8 mouse cellular contexts compared by ENCODE assay signal in genomic region chr7:25246079-25246758, GRCm38 (mm10). TPM values are rescaled to one million over a fixed set of nuclear protein-coding genes. Genes with fewer than 3 reads are reported as not detected.
DNase-seq lines count a peak whose midpoint lies in the region; ATAC-seq and TF ChIP-seq lines count a peak whose summit lies in the region.

No protein-coding gene starts in this region.

- H3K4me3 ChIP-seq in megakaryocyte, embryonic 14.5 days (replicated peaks), result peak overlapping the region; percentile 82
- H3K4me3 ChIP-seq in cortical plate, adult 2 months (ENCODE audit: insufficient read depth, low read length), result peak overlapping the region; percentile 94

- no peak for TF ChIP-seq CTCF in cortical plate, adult 2 months (IDR thresholded peaks at IDR 0.05; ENCODE audit: extremely low read depth, insufficient read depth, low read length)

- peak overlapping the region; percentile 97 for H3K27ac ChIP-seq in cortical plate, adult 2 months (ENCODE audit: insufficient read depth, low read length)

- no peak for TF ChIP-seq POLR2A in cortical plate, adult 2 months (IDR thresholded peaks at IDR 0.05; ENCODE audit: extremely low read depth, insufficient read depth, low read length)

- H3K36me3 ChIP-seq in megakaryocyte, embryonic 14.5 days (replicated peaks; ENCODE audit: low read length), result peaks cover 34% of the 10 kb centered on the region

- intact Hi-C loops in heart, postnatal 36 days (cut with DNase I), result no loop called here

- ATAC-seq in megakaryocyte, adult 5-6 weeks (ENCODE audit: poor library complexity, severe bottlenecking), result no peak

- H3K27me3 ChIP-seq in megakaryocyte, embryonic 14.5 days (replicated peaks), result peaks cover 2% of the 10 kb centered on the region

- peak; percentile 68 to 70 for DNase-seq in heart, postnatal 36 days
- peak; percentile 78 for DNase-seq in layer of hippocampus, adult 9-11 months
- DNase-seq in lung, postnatal 10 days, result peak; percentile 82
- no peak for DNase-seq in embryo, embryonic 10.5 days (ENCODE audit: low spot score)
- DNase-seq in urinary bladder, postnatal 25 days (ENCODE audit: low spot score), result no peak

- peaks cover 56% of the 10 kb centered on the region for H3K4me1 ChIP-seq in megakaryocyte, embryonic 14.5 days
- H3K4me1 ChIP-seq in cortical plate, adult 2 months (ENCODE audit: control insufficient read depth, insufficient read depth, low read length), result peaks cover 5% of the 10 kb centered on the region; the same call in 1 of the 2 replicates

- no peaks in the 10 kb centered on the region for H3K9me3 ChIP-seq in megakaryocyte, embryonic 14.5 days

RNA-seq across cellular contexts. Expression of gene Erf, which starts 4.3 kb away (rescaled TPM):
- polyA plus RNA-seq in megakaryocyte, embryonic 14.5 days (2012; ENCODE audit: insufficient read depth, low replicate concordance), result 44.8 and 66.8 TPM in 2 replicates
- 4.9 and 6.5 TPM in 2 replicates for total RNA-seq in megakaryocyte, adult 5-6 weeks (2015)
- 2.6 and 5.3 TPM in 2 replicates for total RNA-seq in megakaryocyte, adult 5-6 weeks (2017)
- polyA plus RNA-seq in cortical plate, adult 2 months (2012; rRNA removed), result 47.2 and 48.6 TPM in 2 replicates
- total RNA-seq in heart, postnatal 36 days (2021), result 10 to 100 TPM; 22.3 to 26.2 TPM

RNA-seq across cellular contexts. Expression of gene Gsk3a, which starts 8.6 kb away (rescaled TPM):
- polyA plus RNA-seq in megakaryocyte, embryonic 14.5 days (2012; ENCODE audit: insufficient read depth, low replicate concordance), result 55.6 and 120 TPM in 2 replicates
- 90.1 and 90.2 TPM in 2 replicates for total RNA-seq in megakaryocyte, adult 5-6 weeks (2015)
- 58.7 and 60.8 TPM in 2 replicates for total RNA-seq in megakaryocyte, adult 5-6 weeks (2017)
- 287 and 292 TPM in 2 replicates for polyA plus RNA-seq in cortical plate, adult 2 months (2012; rRNA removed)
- 10 to 100 TPM; 67.5 to 69.2 TPM for total RNA-seq in heart, postnatal 36 days (2021)

RNA-seq across cellular contexts. Expression of gene Cic, which starts 21.3 kb away (rescaled TPM):
- 290 and 655 TPM in 2 replicates for polyA plus RNA-seq in megakaryocyte, embryonic 14.5 days (2012; ENCODE audit: insufficient read depth, low replicate concordance)
- total RNA-seq in megakaryocyte, adult 5-6 weeks (2015), result 166 and 174 TPM in 2 replicates
- total RNA-seq in megakaryocyte, adult 5-6 weeks (2017), result 55.5 and 84.2 TPM in 2 replicates
- 89.6 and 94.1 TPM in 2 replicates for polyA plus RNA-seq in cortical plate, adult 2 months (2012; rRNA removed)
- 10 to 100 TPM; 63.7 to 68.7 TPM for total RNA-seq in heart, postnatal 36 days (2021)

RNA-seq across cellular contexts. Expression of gene Zfp526, which starts 25.0 kb away (rescaled TPM):
- polyA plus RNA-seq in megakaryocyte, embryonic 14.5 days (2012; ENCODE audit: insufficient read depth, low replicate concordance), result 4.8 and 8.9 TPM in 2 replicates
- 7.2 and 7.6 TPM in 2 replicates for total RNA-seq in megakaryocyte, adult 5-6 weeks (2015)
- 5.2 and 8.3 TPM in 2 replicates for total RNA-seq in megakaryocyte, adult 5-6 weeks (2017)
- 7.4 and 8.0 TPM in 2 replicates for polyA plus RNA-seq in cortical plate, adult 2 months (2012; rRNA removed)
- total RNA-seq in heart, postnatal 36 days (2021), result 1 to 10 TPM; 8.9 to 10.0 TPM

RNA-seq across cellular contexts. Expression of gene Dedd2, which starts 25.8 kb away (rescaled TPM):
- polyA plus RNA-seq in megakaryocyte, embryonic 14.5 days (2012; ENCODE audit: insufficient read depth, low replicate concordance), result 16.7 and 34.3 TPM in 2 replicates
- total RNA-seq in megakaryocyte, adult 5-6 weeks (2015), result 14.5 and 19.7 TPM in 2 replicates
- 17.8 and 18.8 TPM in 2 replicates for total RNA-seq in megakaryocyte, adult 5-6 weeks (2017)
- polyA plus RNA-seq in cortical plate, adult 2 months (2012; rRNA removed), result 22.7 and 25.7 TPM in 2 replicates
- total RNA-seq in heart, postnatal 36 days (2021), result 10 to 100 TPM; 17.3 to 22.2 TPM

Comparison
In these comparisons a context has a peak if more than half of its experiments do, and no peak if none do; other contexts are left out.
1. DNase-seq: peak in heart, postnatal 36 days (2 of 2), layer of hippocampus, adult 9-11 months (single experiment) and lung, postnatal 10 days (single experiment); none in embryo, embryonic 10.5 days (single experiment) and urinary bladder, postnatal 25 days (single experiment).